8 mouse cellular contexts compared by ENCODE assay signal in genomic region chr5:107087291-107087690, GRCm38 (mm10).
DNase-seq lines count a peak whose midpoint lies in the region; ATAC-seq lines count a peak whose summit lies in the region.

No protein-coding gene starts in this region.

- no peaks in the 10 kb centered on the region for H3K9me3 ChIP-seq in kidney, embryonic 14.5 days (ENCODE audit: control insufficient read depth, low read length)

- no peak overlapping the region for H3K4me2 ChIP-seq in kidney, embryonic 14.5 days (replicated peaks; ENCODE audit: low read depth, low read length)

- peak; percentile 83 to 84 for DNase-seq in adrenal gland, postnatal 36 days
- peak; percentile 99 for DNase-seq in heart, adult 11 months
- DNase-seq in ovary, adult 18-20 months (ENCODE audit: low spot score): peak; percentile 88
- no peak for DNase-seq in thymus, postnatal 4 days
- DNase-seq in cerebellum, postnatal 4 days (ENCODE audit: low spot score in 2 of 2): no peak
- no peak for DNase-seq in B cell, adult 2 months
- no peak for DNase-seq in frontal cortex, postnatal 36 days (ENCODE audit: low spot score in 2 of 2)

- H3K36me3 ChIP-seq in kidney, embryonic 14.5 days (ENCODE audit: control insufficient read depth, insufficient read depth, low read length): no peaks in the 10 kb centered on the region

- H3K27me3 ChIP-seq in kidney, embryonic 14.5 days (ENCODE audit: control insufficient read depth, insufficient read depth, low read length): no peaks in the 10 kb centered on the region

- no peak overlapping the region for H3K9ac ChIP-seq in kidney, embryonic 14.5 days (ENCODE audit: low read depth, low read length)

- H3K27ac ChIP-seq in kidney, embryonic 14.5 days (ENCODE audit: low read depth, low read length): peak overlapping the region; percentile 84

- peak; percentile 78 for ATAC-seq in kidney, embryonic 14.5 days (ENCODE audit: low FRiP score, low TSS enrichment)

- WGBS in kidney, embryonic 14.5 days: 14% methylated on average over 2 of the region's 2 CpGs

- no peak overlapping the region for H3K4me3 ChIP-seq in kidney, embryonic 14.5 days (ENCODE audit: low read length)

- H3K4me1 ChIP-seq in kidney, embryonic 14.5 days (ENCODE audit: control insufficient read depth, insufficient read depth, low read length): peaks cover 10% of the 10 kb centered on the region

Comparison
In these comparisons a context has a peak if more than half of its experiments do, and no peak if none do; other contexts are left out.
1. DNase-seq: peak in adrenal gland, postnatal 36 days (2 of 2), heart, adult 11 months (single experiment) and ovary, adult 18-20 months (single experiment); none in thymus, postnatal 4 days (single experiment), cerebellum, postnatal 4 days (0 of 2), B cell, adult 2 months (0 of 2) and frontal cortex, postnatal 36 days (0 of 2).